Mouse (Mus musculus): ENCODE measurements around the gene Slc35b1. TPM values are rescaled to one million over a fixed set of nuclear protein-coding genes. Genes with fewer than 3 reads are reported as not detected.
"Not testable (repeated sequence)": the region's sequence is repeated elsewhere in the genome, so short reads cannot be mapped to it uniquely, and the experiment has no call there.

Slc35b1 gene
- total RNA-seq, 2 experiments from 2014 or later = 55.7 to 65.8 TPM

- no peak for DNase-seq (ENCODE audit: low spot score in 2 of 2)
Observed at GRCm38 (mm10) chr11:95392708-95393499, 8.4 kb downstream of the Slc35b1 start.

- no peak for DNase-seq (ENCODE audit: low spot score in 2 of 2)
Observed at GRCm38 (mm10) chr11:95393500-95393816, 9.0 kb downstream of the Slc35b1 start.

- no peak for DNase-seq (ENCODE audit: low spot score in 2 of 2)
Observed at GRCm38 (mm10) chr11:95394112-95394511, 9.6 kb downstream of the Slc35b1 start.

GRCm38 (mm10) chr11:95396548-95396947 is 12.1 kb downstream of the Slc35b1 start:
- no peak for DNase-seq (ENCODE audit: low spot score in 2 of 2)

GRCm38 (mm10) chr11:95397843-95398835 is 13.6 kb downstream of the Slc35b1 start:
- DNase-seq (ENCODE audit: low spot score in 2 of 2) = peak; percentile 80 to 82

GRCm38 (mm10) chr11:95399520-95400020 is 15.1 kb downstream of the Slc35b1 start:
- DNase-seq (ENCODE audit: low spot score in 2 of 2) = no peak

GRCm38 (mm10) chr11:95401568-95401967 is 17.1 kb downstream of the Slc35b1 start:
- no peak for DNase-seq (ENCODE audit: low spot score in 2 of 2)

- peak in 1 of 2 experiments; percentile 42 for DNase-seq (ENCODE audit: low spot score in 2 of 2)
Observed at GRCm38 (mm10) chr11:95402196-95402595, 17.7 kb downstream of the Slc35b1 start.

GRCm38 (mm10) chr11:95402658-95403101 is 18.2 kb downstream of the Slc35b1 start:
- peak in 1 of 2 experiments; percentile 54 for DNase-seq (ENCODE audit: low spot score in 2 of 2)

GRCm38 (mm10) chr11:95403382-95404340 is 19.2 kb downstream of the Slc35b1 start:
- DNase-seq (ENCODE audit: low spot score in 2 of 2) = peak in 1 of 2 experiments; percentile 48

- no peak for DNase-seq (ENCODE audit: low spot score in 2 of 2)
Observed at GRCm38 (mm10) chr11:95405771-95406170, 21.3 kb downstream of the Slc35b1 start.

GRCm38 (mm10) chr11:95406398-95406797 is 21.9 kb downstream of the Slc35b1 start:
- not testable (repeated sequence) for DNase-seq (ENCODE audit: low spot score in 2 of 2)

- DNase-seq (ENCODE audit: low spot score in 2 of 2) = no peak
Observed at GRCm38 (mm10) chr11:95409450-95410112, 25.1 kb downstream of the Slc35b1 start.

GRCm38 (mm10) chr11:95411453-95412013 is 27.0 kb downstream of the Slc35b1 start:
- no peak for DNase-seq (ENCODE audit: low spot score in 2 of 2)

GRCm38 (mm10) chr11:95412615-95413014 is 28.1 kb downstream of the Slc35b1 start:
- DNase-seq (ENCODE audit: low spot score in 2 of 2) = peak in 1 of 2 experiments; percentile 40

GRCm38 (mm10) chr11:95413641-95414535 is 29.4 kb downstream of the Slc35b1 start, which contains the start of gene Spop:
TSS of gene Spop (plus strand) at chr11:95414080.
- peak; percentile 88 to 91 for DNase-seq (ENCODE audit: low spot score in 2 of 2)

GRCm38 (mm10) chr11:95414536-95415161 is 30.2 kb downstream of the Slc35b1 start:
- DNase-seq (ENCODE audit: low spot score in 2 of 2) = peak; percentile 88 to 94

- no peak for DNase-seq (ENCODE audit: low spot score in 2 of 2)
Observed at GRCm38 (mm10) chr11:95415931-95416330, 31.4 kb downstream of the Slc35b1 start.
